Mouse (Mus musculus) midbrain, embryonic 14.5 days (tissue): ENCODE results near the gene Actc1. TPM values are rescaled to one million over a fixed set of nuclear protein-coding genes. Genes with fewer than 3 reads are reported as not detected.

Experiments used
- ATAC-seq: fragments of 200-750 bp; cut with Nextera tagmentation; 2 replicates; pipeline ENCODE4 v1.8.0; 2017; ENCODE audit warnings: moderate number of reproducible peaks, moderate library complexity; ENCODE audit not compliant: low FRiP score, low TSS enrichment
- DNase-seq: peaks from one replicate; pipeline ENCODE4 v3.0.0-alpha.2; 2015
- H3K27ac ChIP-seq: fragments of 300-500 bp; sonication (generic); replicated peaks from 2 replicates; pipeline ENCODE4 v1.5.1; 2014; ENCODE audit warnings: mild to moderate bottlenecking, low read depth, low read length, moderate library complexity
- H3K27me3 ChIP-seq: fragments of 300-500 bp; sonication (generic); 2 replicates; pipeline ENCODE4 v1.6.1; 2014; ENCODE audit warnings: low read length, control low read depth, mixed read lengths; ENCODE audit not compliant: control insufficient read depth, insufficient read depth
- H3K36me3 ChIP-seq: fragments of 300-500 bp; sonication (generic); 2 replicates; pipeline ENCODE4 v1.6.1; 2014; ENCODE audit warnings: low read length, control low read depth; ENCODE audit not compliant: control insufficient read depth, insufficient read depth
- H3K4me1 ChIP-seq: fragments of 300-500 bp; sonication (generic); 2 replicates; pipeline ENCODE4 v1.6.1; 2014; ENCODE audit warnings: mild to moderate bottlenecking, antibody characterized with exemption, low read length, control low read depth; ENCODE audit not compliant: control insufficient read depth, insufficient read depth
- H3K4me2 ChIP-seq: fragments of 300-500 bp; sonication (generic); 2 replicates; pipeline ENCODE4 v1.6.1; 2014; ENCODE audit warnings: mild to moderate bottlenecking, low read length, moderate library complexity
- H3K4me3 ChIP-seq: fragments of 300-500 bp; sonication (generic); replicated peaks from 2 replicates; pipeline ENCODE4 v1.5.1; 2014; ENCODE audit warnings: low read depth, low read length
- H3K9ac ChIP-seq: fragments of 300-500 bp; sonication (generic); replicated peaks from 2 replicates; pipeline ENCODE4 v1.6.1; 2014; ENCODE audit warnings: mild to moderate bottlenecking, low read length, moderate library complexity
- H3K9me3 ChIP-seq: fragments of 300-500 bp; sonication (generic); 2 replicates; pipeline ENCODE4 v1.6.1; 2016; ENCODE audit warnings: low read length, control low read depth, mixed read lengths; ENCODE audit not compliant: control insufficient read depth
- WGBS: fragments of 180-500 bp; shearing (Covaris S2); extraction: QIAGEN DNeasy Blood & Tissue Kit; methylation state at CpG from one replicate; pipeline ENCODE4 v1.1.7; 2014; 5-methylcytosine and 5-hydroxymethylcytosine counted together
- polyA plus RNA-seq: library from polyadenylated mRNA; unstranded; fragments of >200 nt; fragmentation: Nextera tagmentation; extraction: Ambion mirVana; gene quantifications from 2 replicates; pipeline ENCODE4 v1.2.1, GENCODE M21; 2014

Gene Actc1
- polyA plus RNA-seq, 1 experiment from 2014 or later: 0.89 TPM

DNA sequence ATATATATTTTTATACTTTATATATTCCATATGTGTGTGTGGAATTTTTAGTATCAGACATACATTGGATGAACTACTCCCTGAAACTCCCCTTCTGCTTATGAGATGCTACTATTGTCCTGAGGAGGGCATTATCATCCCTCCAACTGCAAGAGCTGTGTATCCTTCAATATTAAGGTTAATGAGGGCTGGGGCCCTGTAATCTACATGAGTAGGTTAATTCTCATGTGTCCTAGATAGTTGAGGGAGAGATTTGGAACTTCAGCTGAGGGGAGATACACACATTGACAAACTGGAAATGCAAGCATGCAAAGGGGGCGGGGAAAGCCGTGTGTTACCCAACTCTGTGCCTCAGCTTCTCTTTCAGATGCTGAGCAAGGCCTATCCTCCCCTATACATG lies 15.4 kb downstream of the Actc1 start:
- no peaks in the 10 kb centered on the region for H3K27me3 ChIP-seq
- no peak overlapping the region for H3K4me2 ChIP-seq
- no peaks in the 10 kb centered on the region for H3K4me1 ChIP-seq
- DNase-seq (no peak), ATAC-seq (no peak)
- no peaks in the 10 kb centered on the region for H3K36me3 ChIP-seq
- 80% methylated on average over 2 of the region's 2 CpGs for WGBS
- H3K27ac ChIP-seq: no peak overlapping the region
- no peaks in the 10 kb centered on the region for H3K9me3 ChIP-seq
- no peak overlapping the region for H3K9ac ChIP-seq
- H3K4me3 ChIP-seq: no peak overlapping the region

DNA sequence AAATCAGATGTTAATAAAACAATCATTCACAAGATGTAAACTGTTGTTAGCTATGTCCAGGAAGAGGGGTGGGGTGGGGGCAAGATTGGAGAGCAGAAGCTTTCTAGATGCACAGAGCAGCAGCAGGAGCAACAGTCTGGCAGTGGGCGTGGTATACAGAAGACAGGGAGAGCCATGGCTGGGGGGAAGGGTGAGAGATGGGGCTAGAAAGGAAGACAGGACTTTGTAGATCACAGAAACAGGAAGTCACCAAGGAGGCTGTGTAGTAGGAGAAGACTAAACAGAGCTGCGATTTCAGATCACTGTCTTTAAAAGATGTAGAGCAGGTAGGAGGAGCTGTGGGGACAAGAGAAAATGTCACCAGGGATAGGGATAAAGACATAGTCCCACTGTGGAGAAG lies 21.1 kb downstream of the Actc1 start:
- DNase-seq (no peak), ATAC-seq (no peak)
- Histone ChIP-seq H3K27ac (no peak overlapping the region), H3K4me2 (no peak overlapping the region), H3K4me1 (no peaks in the 10 kb centered on the region), H3K4me3 (no peak overlapping the region), H3K9me3 (no peaks in the 10 kb centered on the region), H3K27me3 (no peaks in the 10 kb centered on the region), H3K9ac (no peak overlapping the region), H3K36me3 (no peaks in the 10 kb centered on the region)
- 60% methylated on average over 2 of the region's 2 CpGs for WGBS

DNA sequence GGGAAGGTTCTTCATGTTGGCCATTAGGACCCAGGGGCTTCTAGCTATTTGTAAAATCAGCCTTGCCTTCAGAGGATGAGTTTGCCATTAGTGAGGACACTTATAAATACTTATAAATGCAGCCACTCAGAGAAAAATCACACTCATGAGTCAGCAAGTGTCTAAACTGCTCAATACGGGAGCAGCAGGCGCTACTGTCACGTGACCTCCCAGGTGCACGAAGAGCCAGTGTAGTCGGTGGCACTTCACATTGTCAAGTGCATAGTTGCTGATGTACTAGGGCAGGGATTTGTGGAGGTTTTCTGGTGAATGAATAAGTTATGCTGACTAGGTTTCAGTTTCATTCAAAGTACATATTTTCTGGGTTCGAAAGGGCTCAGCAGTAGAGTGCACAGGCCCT lies 30.0 kb downstream of the Actc1 start:
- no peak overlapping the region for H3K9ac ChIP-seq
- peaks cover 6% of the 10 kb centered on the region; the same call in 1 of the 2 replicates for H3K4me1 ChIP-seq
- no peaks in the 10 kb centered on the region for H3K9me3 ChIP-seq
- H3K36me3 ChIP-seq: no peaks in the 10 kb centered on the region
- no peaks in the 10 kb centered on the region for H3K27me3 ChIP-seq
- no peak overlapping the region for H3K4me2 ChIP-seq
- ATAC-seq: no peak
- no peak overlapping the region for H3K4me3 ChIP-seq
- no peak for DNase-seq
- no peak overlapping the region for H3K27ac ChIP-seq
- WGBS: 94% methylated on average over 6 of the region's 6 CpGs

DNA sequence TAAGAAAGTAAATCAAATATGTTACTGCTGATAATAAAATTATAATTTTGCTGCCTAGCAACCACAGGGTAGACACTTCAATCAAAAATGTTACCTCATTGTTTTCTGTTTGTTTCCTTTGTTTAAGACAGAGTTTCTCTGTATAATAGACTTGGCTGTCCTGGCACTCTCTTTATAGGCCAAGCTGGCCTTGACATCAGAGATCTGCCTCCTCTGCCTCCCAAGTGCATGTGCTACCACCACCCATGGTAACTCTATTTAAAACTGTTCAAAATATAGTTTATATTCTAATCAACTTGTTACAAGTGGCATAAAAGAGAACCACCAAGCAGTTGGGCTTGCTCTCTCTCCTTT lies 33.2 kb downstream of the Actc1 start:
- H3K27me3 ChIP-seq: no peaks in the 10 kb centered on the region
- no peak overlapping the region for H3K4me3 ChIP-seq
- ATAC-seq: no peak; the same call in 1 of the 2 replicates
- DNase-seq: no peak
- H3K27ac ChIP-seq: no peak overlapping the region
- no peaks in the 10 kb centered on the region for H3K36me3 ChIP-seq
- H3K9ac ChIP-seq: no peak overlapping the region
- no peaks in the 10 kb centered on the region for H3K9me3 ChIP-seq
- H3K4me1 ChIP-seq: peaks cover 13% of the 10 kb centered on the region; the same call in 1 of the 2 replicates
- no peak overlapping the region for H3K4me2 ChIP-seq

DNA sequence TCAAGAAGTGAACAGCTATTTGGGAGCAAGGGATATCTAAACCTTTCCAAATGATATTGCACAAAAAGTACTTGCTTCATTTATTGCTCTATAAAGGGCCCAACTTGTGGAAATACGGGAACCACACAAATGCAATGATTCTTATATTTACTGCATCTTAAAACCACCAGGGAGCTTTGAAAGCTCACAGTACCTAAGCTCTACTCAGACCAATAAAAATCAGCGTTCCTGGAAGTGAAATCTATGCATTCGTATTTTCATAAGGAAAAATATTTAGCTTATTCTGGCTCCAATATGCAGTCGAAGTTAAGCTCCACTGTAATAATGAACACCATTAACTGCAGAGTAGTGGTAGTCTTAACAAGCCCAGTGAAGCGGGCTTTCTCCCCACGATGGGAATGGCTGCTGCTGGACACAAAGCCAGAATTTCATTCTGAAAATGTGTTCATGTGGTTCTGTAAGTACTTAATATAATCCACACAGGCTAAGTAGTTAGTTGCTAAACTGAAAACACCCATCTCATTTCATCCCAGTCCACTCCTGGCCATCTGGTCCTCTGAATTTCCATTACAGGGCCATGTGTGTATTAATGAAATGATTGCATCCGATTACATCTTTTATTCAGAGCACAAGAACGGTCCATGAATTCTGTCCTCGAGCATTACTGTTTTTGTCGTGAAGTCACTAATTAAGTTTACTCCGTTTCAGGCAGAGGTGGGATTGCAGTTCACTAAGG lies 33.7 kb downstream of the Actc1 start:
- no peak for DNase-seq
- Histone ChIP-seq H3K4me3 (no peak overlapping the region), H3K36me3 (no peaks in the 10 kb centered on the region), H3K4me1 (peaks cover 13% of the 10 kb centered on the region; the same call in 1 of the 2 replicates), H3K9ac (no peak overlapping the region), H3K27ac (no peak overlapping the region), H3K4me2 (no peak overlapping the region), H3K27me3 (no peaks in the 10 kb centered on the region), H3K9me3 (no peaks in the 10 kb centered on the region)
- 64% methylated on average over 11 of the region's 11 CpGs for WGBS
- ATAC-seq: no peak; the same call in 1 of the 2 replicates

DNA sequence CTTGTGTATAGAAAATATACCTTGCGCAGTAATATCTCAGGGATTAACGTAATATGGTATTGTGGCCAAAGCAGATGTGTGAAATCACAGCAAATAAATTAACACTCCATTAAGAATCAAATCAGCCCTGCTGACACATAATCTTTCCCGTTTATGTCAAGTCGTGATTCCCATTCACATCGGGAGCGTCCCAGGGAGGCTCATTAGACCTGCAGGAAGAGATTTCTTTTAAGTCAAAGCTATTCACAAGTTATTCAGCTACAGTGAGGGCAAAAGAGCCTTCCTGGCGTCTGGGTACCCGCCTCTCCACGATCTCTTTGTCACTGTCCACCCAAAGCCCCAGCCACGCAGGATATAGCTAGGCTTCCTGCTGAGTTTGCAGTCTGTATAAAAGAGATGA lies 35.2 kb downstream of the Actc1 start:
- ATAC-seq (no peak), DNase-seq (peak; percentile 55)
- Histone ChIP-seq H3K36me3 (no peaks in the 10 kb centered on the region), H3K9ac (no peak overlapping the region), H3K27ac (0 out of 2 replicates have a peak overlapping the region, but pooled peaks have one; percentile 5), H3K9me3 (no peaks in the 10 kb centered on the region), H3K27me3 (0 out of 2 replicates have a peak, but pooled peaks cover 4% of the 10 kb centered on the region), H3K4me2 (peak overlapping the region; percentile 21; the same call in 1 of the 2 replicates), H3K4me3 (no peak overlapping the region), H3K4me1 (peaks cover 18% of the 10 kb centered on the region; the same call in 1 of the 2 replicates)
- 13% methylated on average over 10 of the region's 10 CpGs for WGBS

DNA sequence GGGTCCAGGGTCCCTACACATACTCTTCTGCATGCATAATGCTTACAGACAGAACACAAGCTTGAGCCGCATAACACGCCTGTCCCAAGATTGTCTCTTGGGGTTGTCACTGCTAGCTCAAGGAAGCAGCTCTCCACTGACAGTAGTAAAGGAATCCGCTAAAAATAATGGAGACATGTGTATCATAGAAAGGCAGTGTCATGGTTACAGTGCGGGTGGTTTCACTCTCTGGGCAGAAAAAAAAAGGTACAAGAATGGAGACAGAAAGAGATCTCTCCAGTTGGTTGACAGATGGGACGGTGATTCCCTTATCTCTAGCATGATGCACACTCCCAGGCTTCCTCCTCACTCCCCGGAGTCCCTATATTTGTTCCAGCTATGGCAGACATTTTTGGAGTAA lies 38.5 kb downstream of the Actc1 start:
- Histone ChIP-seq H3K4me2 (peak overlapping the region; percentile 80), H3K27ac (no peak overlapping the region), H3K9ac (no peak overlapping the region), H3K9me3 (no peaks in the 10 kb centered on the region), H3K27me3 (0 out of 2 replicates have a peak, but pooled peaks cover 4% of the 10 kb centered on the region), H3K36me3 (no peaks in the 10 kb centered on the region), H3K4me1 (peaks cover 15% of the 10 kb centered on the region; the same call in 1 of the 2 replicates), H3K4me3 (no peak overlapping the region)
- no peak for ATAC-seq
- WGBS: 69% methylated on average over 6 of the region's 6 CpGs
- DNase-seq: no peak

DNA sequence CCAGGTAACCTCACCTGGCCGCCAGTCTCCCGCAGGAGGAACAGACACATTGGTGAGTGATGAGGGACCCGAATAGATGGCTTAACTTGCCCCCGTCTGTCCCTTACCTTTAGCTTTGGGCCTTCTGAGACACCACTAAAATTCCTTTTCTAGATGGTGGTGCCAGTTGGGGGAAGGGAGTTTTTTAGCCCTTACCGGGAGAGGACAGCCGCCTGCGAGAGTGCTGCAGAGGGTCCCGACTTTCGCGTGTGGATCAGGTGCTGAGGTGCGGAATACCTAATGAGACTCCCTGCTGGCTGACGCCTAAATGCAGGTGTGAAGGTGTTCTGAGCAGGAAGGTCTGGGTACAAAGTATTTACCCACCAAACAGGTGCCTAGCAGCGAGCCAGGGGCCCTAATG lies 39.5 kb downstream of the Actc1 start:
- Histone ChIP-seq H3K4me2 (peak overlapping the region; percentile 80), H3K9ac (peak overlapping the region; percentile 86), H3K27ac (peak overlapping the region; percentile 81), H3K27me3 (0 out of 2 replicates have a peak, but pooled peaks cover 4% of the 10 kb centered on the region), H3K9me3 (no peaks in the 10 kb centered on the region), H3K36me3 (no peaks in the 10 kb centered on the region), H3K4me3 (peak overlapping the region; percentile 73), H3K4me1 (peaks cover 15% of the 10 kb centered on the region; the same call in 1 of the 2 replicates)
- ATAC-seq: peak; percentile 22
- DNase-seq: peak; percentile 63
- 1% methylated on average over 13 of the region's 13 CpGs for WGBS

DNA sequence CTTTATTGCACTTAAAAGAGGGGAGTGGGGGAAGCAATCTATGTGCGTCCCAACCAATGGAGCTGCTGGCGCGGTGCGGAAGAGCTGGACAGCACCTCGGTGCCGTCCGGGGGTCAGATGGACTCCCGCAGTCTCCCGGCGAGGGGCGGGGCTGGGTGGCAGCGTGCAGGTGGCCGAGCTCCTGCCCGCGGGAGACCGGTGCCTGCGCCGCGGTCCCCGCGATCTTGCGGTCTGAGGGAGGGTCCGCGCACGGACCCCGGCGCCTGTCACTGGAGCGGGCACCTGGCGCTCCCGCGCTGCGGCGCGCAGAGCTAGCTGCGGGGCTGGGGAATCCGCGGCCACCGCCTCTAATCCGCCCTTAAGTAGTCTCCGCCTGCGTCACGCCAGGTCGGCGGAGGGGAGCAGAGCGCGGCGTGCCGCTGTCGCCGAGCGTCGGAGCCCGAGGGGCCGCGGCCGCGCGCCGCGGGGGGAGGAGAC lies 40.0 kb downstream of the Actc1 start, which contains the start of gene Gjd2:
Gjd2 (minus strand) TSS at position 325 of the 477 bp plus-strand sequence.
- Histone ChIP-seq H3K9ac (peak within 1 kb of the TSS; percentile 86), H3K36me3 (no peaks in the 10 kb centered on the region), H3K27me3 (0 out of 2 replicates have a peak, but pooled peaks cover 4% of the 10 kb centered on the region), H3K4me1 (peaks cover 12% of the 10 kb centered on the region; the same call in 1 of the 2 replicates), H3K9me3 (no peaks in the 10 kb centered on the region), H3K4me2 (peak within 1 kb of the TSS; percentile 80), H3K4me3 (peak within 1 kb of the TSS; percentile 73), H3K27ac (peak within 1 kb of the TSS; percentile 81)
- peak; percentile 82 for ATAC-seq
- WGBS: under 1% methylated on average over 60 of the region's 60 CpGs
- peak; percentile 84 for DNase-seq
